8 mouse cellular contexts compared by ENCODE assay signal in genomic region chr3:84814157-84814761, GRCm38 (mm10). TPM values are rescaled to one million over a fixed set of nuclear protein-coding genes. Genes with fewer than 3 reads are reported as not detected.
DNase-seq lines count a peak whose midpoint lies in the region; ATAC-seq lines count a peak whose summit lies in the region.

No protein-coding gene starts in this region.

- peak; percentile 99 for ATAC-seq in hindbrain, embryonic 15.5 days (ENCODE audit: low FRiP score, low read depth)

- H3K27me3 ChIP-seq in hindbrain, embryonic 15.5 days, result no peaks in the 10 kb centered on the region

- WGBS in hindbrain, embryonic 15.5 days, result under 1% methylated on average over 59 of the region's 60 CpGs

- H3K27ac ChIP-seq in hindbrain, embryonic 15.5 days (replicated peaks), result peak overlapping the region; percentile 94

- peak; percentile 100 for DNase-seq in T-cell, adult 2 months (ENCODE audit: low spot score)
- DNase-seq in cerebellum, postnatal 36 days, result peak; percentile 98 to 100
- peak; percentile 99 to 100 for DNase-seq in frontal cortex, postnatal 36 days (ENCODE audit: low spot score in 2 of 2)
- peak; percentile 99 for DNase-seq in left cerebral cortex, adult 11 months (ENCODE audit: low spot score)
- peak; percentile 100 for DNase-seq in lung, postnatal 4 days
- DNase-seq in retina, postnatal 7 days (ENCODE audit: low read depth, low spot score), result peak; percentile 100
- peak; percentile 99 for DNase-seq in urinary bladder, adult 2 months (ENCODE audit: low spot score)

- peak overlapping the region; percentile 88 for H3K9ac ChIP-seq in hindbrain, embryonic 15.5 days

- H3K4me1 ChIP-seq in hindbrain, embryonic 15.5 days (replicated peaks), result peaks cover 36% of the 10 kb centered on the region

- H3K4me2 ChIP-seq in hindbrain, embryonic 15.5 days, result peak overlapping the region; percentile 100

- H3K36me3 ChIP-seq in hindbrain, embryonic 15.5 days, result no peaks in the 10 kb centered on the region

- H3K9me3 ChIP-seq in hindbrain, embryonic 15.5 days, result no peaks in the 10 kb centered on the region

- peak overlapping the region; percentile 99 for H3K4me3 ChIP-seq in hindbrain, embryonic 15.5 days

RNA-seq across cellular contexts. Expression of gene Fbxw7, which starts 0.8 kb away (rescaled TPM):
- polyA plus RNA-seq in hindbrain, embryonic 15.5 days (2015; fragmentation: Nextera tagmentation; extraction: Ambion mirVana), result 32.5 and 34.7 TPM in 2 replicates
- polyA plus RNA-seq in urinary bladder, adult 2 months (2012; rRNA removed), result 11.6 and 12.8 TPM in 2 replicates

Comparison
In these comparisons a context has a peak if more than half of its experiments do, and no peak if none do; other contexts are left out.
1. Peak in every context shown above with its lines: DNase-seq, ATAC-seq, H3K4me3 ChIP-seq and H3K27ac ChIP-seq.